25 mouse cellular contexts compared by ENCODE assay signal in the genomic region with DNA sequence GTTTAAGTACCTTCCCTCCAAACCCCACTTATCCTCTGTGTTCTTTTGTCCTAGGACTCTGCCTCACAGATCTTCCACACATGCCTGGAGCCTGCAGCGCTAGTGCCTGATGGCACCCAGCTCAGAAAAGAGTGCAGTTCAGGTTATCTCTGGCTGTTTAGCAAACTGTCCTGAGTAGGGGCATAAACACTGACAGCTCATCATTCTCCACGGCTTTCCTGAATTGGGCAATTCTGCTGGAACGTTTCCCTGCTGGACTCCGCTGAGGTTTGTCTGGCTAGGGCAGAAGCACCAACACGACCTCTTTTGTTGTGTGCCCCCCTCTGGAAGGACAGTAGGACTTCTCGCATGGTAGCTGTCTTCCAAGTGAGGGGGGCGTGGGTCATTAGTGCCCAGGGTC. TPM values are rescaled to one million over a fixed set of nuclear protein-coding genes. Genes with fewer than 3 reads are reported as not detected.
DNase-seq lines count a peak whose midpoint lies in the region; ATAC-seq lines count a peak whose summit lies in the region.
"Had no signal": no experiment of that assay in that cellular context is flagged by ENCODE, and none has a peak within 500 bp of the region (broad histone marks: within the 10 kb centered on the region; RNA-seq: fewer than 3 reads in every experiment).

No protein-coding gene starts in this region.

- no peaks in the 10 kb centered on the region for H3K9me3 ChIP-seq in lung, embryonic 15.5 days
- H3K9me3 ChIP-seq: embryonic facial prominence, embryonic 10.5 days; forebrain, embryonic 15.5 days; heart, embryonic 13.5 days; hindbrain, embryonic 13.5 days; limb, embryonic 13.5 days; liver, embryonic 13.5 days; midbrain, embryonic 10.5 days had no signal

- H3K4me2 ChIP-seq in lung, embryonic 15.5 days = no peak overlapping the region
- H3K4me2 ChIP-seq: forebrain, embryonic 15.5 days; heart, embryonic 13.5 days; hindbrain, embryonic 13.5 days; limb, embryonic 13.5 days; liver, embryonic 13.5 days had no signal

- H3K4me3 ChIP-seq in lung, embryonic 15.5 days = no peak overlapping the region
- H3K4me3 ChIP-seq: embryonic facial prominence, embryonic 10.5 days; forebrain, embryonic 15.5 days; heart, adult 2 months; heart, embryonic 13.5 days; hindbrain, embryonic 13.5 days; layer of hippocampus, adult 2 months; limb, embryonic 13.5 days; liver, embryonic 13.5 days; midbrain, embryonic 10.5 days had no signal

- H3K9ac ChIP-seq in lung, embryonic 15.5 days = no peak overlapping the region
- H3K9ac ChIP-seq: forebrain, embryonic 15.5 days; heart, embryonic 13.5 days; hindbrain, embryonic 13.5 days; limb, embryonic 13.5 days; liver, embryonic 13.5 days had no signal

- H3K27ac ChIP-seq in lung, embryonic 15.5 days = no peak overlapping the region
- H3K27ac ChIP-seq: embryonic facial prominence, embryonic 10.5 days; forebrain, embryonic 15.5 days; heart, adult 2 months; heart, embryonic 13.5 days; hindbrain, embryonic 13.5 days; kidney, postnatal 0 days; layer of hippocampus, adult 2 months; limb, embryonic 13.5 days; liver, embryonic 13.5 days; midbrain, embryonic 10.5 days had no signal

- H3K36me3 ChIP-seq in lung, embryonic 15.5 days = no peaks in the 10 kb centered on the region
- H3K36me3 ChIP-seq: embryonic facial prominence, embryonic 10.5 days; forebrain, embryonic 15.5 days; heart, embryonic 13.5 days; hindbrain, embryonic 13.5 days; limb, embryonic 13.5 days; liver, embryonic 13.5 days; midbrain, embryonic 10.5 days had no signal

- H3K27me3 ChIP-seq in lung, embryonic 15.5 days = no peaks in the 10 kb centered on the region
- H3K27me3 ChIP-seq: forebrain, embryonic 15.5 days; heart, embryonic 13.5 days; hindbrain, embryonic 13.5 days; limb, embryonic 13.5 days; liver, embryonic 13.5 days had no signal

- DNase-seq in adrenal gland, postnatal 10 days = peak; percentile 62
- no peak for DNase-seq in adrenal gland, adult 18-20 months (ENCODE audit: low spot score in 2 of 2)
- peak; percentile 27 for DNase-seq in adrenal gland, postnatal 25 days
- peak; percentile 41 for DNase-seq in lung, postnatal 36 days
- DNase-seq in layer of hippocampus, postnatal 25 days (ENCODE audit: extremely low spot score in 1 of 2, low spot score in 1 of 2) = no peak
- DNase-seq in MN1 (ENCODE audit: low spot score) = no peak
- DNase-seq in thymus, postnatal 10 days (ENCODE audit: low spot score in 2 of 2) = no peak
- DNase-seq: cerebellum, adult 9-10 months; gastrocnemius, postnatal 25 days; heart, adult 2 months; heart, postnatal 14 days; kidney, adult 18-20 months; layer of hippocampus, postnatal 36 days; liver, embryonic 13.5 days had no signal

- ATAC-seq in lung, embryonic 15.5 days (ENCODE audit: borderline replicate concordance, extremely low read depth, low FRiP score, low TSS enrichment) = peak; percentile 57; the same call in 1 of the 2 replicates
- ATAC-seq: forebrain, embryonic 15.5 days; inflammation-experienced regulatory T-cells, adult 6 months; midbrain, embryonic 16.5 days had no signal

- H3K4me1 ChIP-seq in lung, embryonic 15.5 days = peaks cover 13% of the 10 kb centered on the region
- H3K4me1 ChIP-seq: embryonic facial prominence, embryonic 10.5 days; forebrain, embryonic 15.5 days; hindbrain, embryonic 13.5 days; liver, embryonic 13.5 days; midbrain, embryonic 10.5 days had no signal

- 43% methylated on average over 7 of the region's 7 CpGs for WGBS in lung, embryonic 15.5 days

RNA-seq across cellular contexts. Expression of a gene that starts 12.4 kb away (rescaled TPM):
- total RNA-seq in adrenal gland, postnatal 10 days (2021) = 10 to 100 TPM; 74.8 to 75.3 TPM
- total RNA-seq in adrenal gland, adult 18-20 months (2021) = 100 to 1,000 TPM; 185 to 244 TPM
- total RNA-seq in adrenal gland, postnatal 25 days (2021) = 145 and 150 TPM in 2 replicates
- 19.8 and 20.7 TPM in 2 replicates for polyA plus RNA-seq in lung, embryonic 15.5 days (2015; fragmentation: Nextera tagmentation; extraction: Ambion mirVana)
- total RNA-seq in layer of hippocampus, postnatal 25 days (2021) = 1 to 10 TPM; 2.4 to 2.6 TPM
- polyA plus RNA-seq: embryonic facial prominence, embryonic 10.5 days had no signal

Comparison
In these comparisons a context has a peak if more than half of its experiments do, and no peak if none do; other contexts are left out.
1. DNase-seq: peak in adrenal gland, postnatal 10 days (single experiment), adrenal gland, postnatal 25 days (single experiment) and lung, postnatal 36 days (single experiment); none in adrenal gland, adult 18-20 months (0 of 2), layer of hippocampus, postnatal 25 days (0 of 2), MN1 (single experiment) and thymus, postnatal 10 days (0 of 2).
2. RNA of a gene that starts 12.4 kb away (total RNA-seq): 185 to 244 TPM in adrenal gland, adult 18-20 months, 145 to 150 TPM in adrenal gland, postnatal 25 days and 74.8 to 75.3 TPM in adrenal gland, postnatal 10 days; 2.4 to 2.6 TPM in layer of hippocampus, postnatal 25 days; every median in the first group is over 10 times any median in the second.